Mouse (Mus musculus): ENCODE measurements around the gene H2-K1.

DNA sequence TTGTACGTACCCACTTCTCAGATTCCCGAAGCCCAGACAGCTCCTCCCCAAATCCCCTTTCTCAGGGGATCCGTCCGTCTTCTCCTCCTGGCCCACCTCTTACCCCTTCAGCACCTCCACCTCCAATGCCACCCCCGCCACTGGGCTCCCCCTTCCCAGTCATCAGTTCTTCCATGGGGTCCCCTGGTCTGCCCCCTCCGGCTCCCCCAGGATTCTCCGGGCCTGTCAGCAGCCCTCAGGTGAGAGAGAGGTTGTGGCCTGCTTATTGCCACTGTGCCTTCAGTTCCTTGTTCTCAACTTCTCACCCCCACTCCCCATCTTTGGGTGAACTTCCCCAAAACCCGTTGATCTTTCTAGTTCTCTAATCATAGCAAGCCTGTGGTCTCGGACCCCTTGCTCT, 32.7 kb upstream of the H2-K1 start:
- TF ChIP-seq CTCF (IDR thresholded peaks at IDR 0.05; ENCODE audit: insufficient read depth, low read length) (no peak), POLR2A (IDR thresholded peaks at IDR 0.05; ENCODE audit: borderline replicate concordance, extremely low read depth, low read depth, low read length) (no peak)

All from lung, adult 2 months (tissue).